Mouse (Mus musculus) kidney, postnatal 0 days (tissue): ENCODE measurements around the gene Sec61a2. TPM values are rescaled to one million over a fixed set of nuclear protein-coding genes. Genes with fewer than 3 reads are reported as not detected.
A peak's percentile ranks its signal among the peaks of the same experiment; 100 is the strongest.

Source experiments
- ATAC-seq: fragments of 200-750 bp; cut with Nextera tagmentation; replicated peaks from 2 replicates; pipeline ENCODE4 v1.8.0; 2017; ENCODE audit warnings: low read depth, moderate number of reproducible peaks, moderate TSS enrichment, moderate library complexity; ENCODE audit not compliant: low FRiP score
- DNase-seq: peaks from one replicate; pipeline ENCODE4 v3.0.0-alpha.2; 2016; ENCODE audit warnings: low spot score
- H3K27ac ChIP-seq: fragments of 300-500 bp; sonication (generic); 2 replicates; pipeline ENCODE4 v1.5.1; 2014; ENCODE audit warnings: mild to moderate bottlenecking
- H3K27me3 ChIP-seq: fragments of 300-500 bp; sonication (generic); 2 replicates; pipeline ENCODE4 v1.6.1; 2014; ENCODE audit warnings: low read length, mixed read lengths; ENCODE audit not compliant: insufficient read depth
- H3K36me3 ChIP-seq: fragments of 300-500 bp; sonication (generic); 2 replicates; pipeline ENCODE4 v1.6.1; 2014; ENCODE audit warnings: low read length, mixed read lengths; ENCODE audit not compliant: insufficient read depth
- H3K4me1 ChIP-seq: fragments of 300-500 bp; sonication (generic); replicated peaks from 2 replicates; pipeline ENCODE4 v1.6.1; 2014; ENCODE audit warnings: antibody characterized with exemption, low read length, mixed read lengths; ENCODE audit not compliant: insufficient read depth
- H3K4me2 ChIP-seq: fragments of 300-500 bp; sonication (generic); 2 replicates; pipeline ENCODE4 v1.6.1; 2014; ENCODE audit warnings: mild to moderate bottlenecking, low read length, moderate library complexity, mixed read lengths
- H3K4me3 ChIP-seq: fragments of 300-500 bp; sonication (generic); replicated peaks from 2 replicates; pipeline ENCODE4 v1.5.1; 2014; ENCODE audit warnings: low read depth, low read length
- H3K9ac ChIP-seq: fragments of 300-500 bp; sonication (generic); 2 replicates; pipeline ENCODE4 v1.6.1; 2014; ENCODE audit warnings: low read depth, low read length
- H3K9me3 ChIP-seq: fragments of 300-500 bp; sonication (generic); replicated peaks from 2 replicates; pipeline ENCODE4 v1.6.1; 2016; ENCODE audit warnings: low read length, inconsistent platforms, mixed read lengths
- CTCF ChIP-seq: IDR thresholded peaks from 2 replicates; pipeline ENCODE4 v1.5.1; 2016; ENCODE audit warnings: antibody characterized with exemption, low read depth, mild to moderate bottlenecking, moderate library complexity
- WGBS: fragments of 180-500 bp; shearing (Covaris S2); extraction: QIAGEN DNeasy Blood & Tissue Kit; methylation state at CpG from one replicate; pipeline ENCODE4 v1.1.7; 2014; 5-methylcytosine and 5-hydroxymethylcytosine counted together
- polyA plus RNA-seq: library from polyadenylated mRNA; unstranded; fragments of >200 nt; fragmentation: Nextera tagmentation; extraction: Ambion mirVana; gene quantifications from 2 replicates; pipeline ENCODE4 v1.2.1, GENCODE M21; 2015

The Sec61a2 gene
- polyA plus RNA-seq, 1 experiment from 2014 or later = 36.6 TPM

GRCm38 (mm10) chr2:5927481-5927880 lies 32.2 kb upstream of the Sec61a2 start:
- Histone ChIP-seq H3K27me3 (no peaks in the 10 kb centered on the region), H3K4me3 (no peak overlapping the region), H3K9ac (no peak overlapping the region), H3K27ac (no peak overlapping the region), H3K4me1 (no peaks in the 10 kb centered on the region), H3K9me3 (no peaks in the 10 kb centered on the region), H3K36me3 (0 out of 2 replicates have a peak, but pooled peaks cover 3% of the 10 kb centered on the region), H3K4me2 (no peak overlapping the region)
- ATAC-seq (0 out of 2 replicates have a peak, but pooled peaks have one; percentile 27), DNase-seq (peak; percentile 23)
- WGBS = 64% methylated on average over 5 of the region's 5 CpGs
- TF ChIP-seq CTCF = no peak

- Histone ChIP-seq H3K27me3 (no peaks in the 10 kb centered on the region), H3K4me2 (no peak overlapping the region), H3K4me3 (no peak overlapping the region), H3K9me3 (no peaks in the 10 kb centered on the region), H3K9ac (no peak overlapping the region), H3K4me1 (no peaks in the 10 kb centered on the region), H3K27ac (no peak overlapping the region), H3K36me3 (0 out of 2 replicates have a peak, but pooled peaks cover 3% of the 10 kb centered on the region)
- no peak for ATAC-seq
- WGBS = 77% methylated on average over 9 of the region's 9 CpGs
- TF ChIP-seq CTCF = no peak
- DNase-seq = no peak
Observed at GRCm38 (mm10) chr2:5923786-5924185, 28.6 kb upstream of the Sec61a2 start.

- 0 out of 2 replicates have a peak, but pooled peaks cover 3% of the 10 kb centered on the region for H3K36me3 ChIP-seq
- 96% methylated on average over 6 of the region's 6 CpGs for WGBS
- H3K27me3 ChIP-seq = no peaks in the 10 kb centered on the region
- H3K4me3 ChIP-seq = no peak overlapping the region
- H3K27ac ChIP-seq = no peak overlapping the region
- H3K4me2 ChIP-seq = no peak overlapping the region
- DNase-seq (no peak), ATAC-seq (no peak)
- H3K4me1 ChIP-seq = no peaks in the 10 kb centered on the region
- no peak for TF ChIP-seq CTCF
- H3K9ac ChIP-seq = no peak overlapping the region
- no peaks in the 10 kb centered on the region for H3K9me3 ChIP-seq
Observed at GRCm38 (mm10) chr2:5922823-5923222, 27.6 kb upstream of the Sec61a2 start.

- H3K9me3 ChIP-seq = no peaks in the 10 kb centered on the region
- no peak overlapping the region for H3K4me2 ChIP-seq
- H3K27ac ChIP-seq = no peak overlapping the region
- DNase-seq (no peak), ATAC-seq (no peak)
- 67% methylated on average over 16 of the region's 16 CpGs for whole genome bisulfite sequencing
- no peak overlapping the region for H3K4me3 ChIP-seq
- H3K27me3 ChIP-seq = no peaks in the 10 kb centered on the region
- no peak for TF ChIP-seq CTCF
- 0 out of 2 replicates have a peak, but pooled peaks cover 4% of the 10 kb centered on the region for H3K36me3 ChIP-seq
- no peak overlapping the region for H3K9ac ChIP-seq
- no peaks in the 10 kb centered on the region for H3K4me1 ChIP-seq
Observed at GRCm38 (mm10) chr2:5911282-5911965, 16.2 kb upstream of the Sec61a2 start.

- peak; percentile 76 for TF ChIP-seq CTCF
Observed at GRCm38 (mm10) chr2:5906625-5907024, 11.4 kb upstream of the Sec61a2 start.

GRCm38 (mm10) chr2:5906092-5906491 lies 10.9 kb upstream of the Sec61a2 start:
- Histone ChIP-seq H3K4me1 (no peaks in the 10 kb centered on the region), H3K27ac (no peak overlapping the region), H3K27me3 (no peaks in the 10 kb centered on the region), H3K9ac (no peak overlapping the region), H3K9me3 (no peaks in the 10 kb centered on the region), H3K4me3 (no peak overlapping the region), H3K4me2 (no peak overlapping the region), H3K36me3 (no peaks in the 10 kb centered on the region)
- DNase-seq (no peak), ATAC-seq (no peak)
- WGBS = 31% methylated on average over 5 of the region's 5 CpGs
- TF ChIP-seq CTCF = no peak

More at GRCm38 (mm10) chr2:5906625-5907024, 11.4 kb upstream of the Sec61a2 start:
- no peak for ATAC-seq
- no peaks in the 10 kb centered on the region for H3K36me3 ChIP-seq
- no peak for DNase-seq
- no peaks in the 10 kb centered on the region for H3K9me3 ChIP-seq
- no peak overlapping the region for H3K9ac ChIP-seq
- WGBS = 60% methylated on average over 3 of the region's 3 CpGs
- no peak overlapping the region for H3K27ac ChIP-seq
- no peak overlapping the region for H3K4me2 ChIP-seq
- H3K4me3 ChIP-seq = no peak overlapping the region
- H3K4me1 ChIP-seq = no peaks in the 10 kb centered on the region
- H3K27me3 ChIP-seq = no peaks in the 10 kb centered on the region
